Mouse (Mus musculus): ENCODE data around the gene Klk5.

DNA sequence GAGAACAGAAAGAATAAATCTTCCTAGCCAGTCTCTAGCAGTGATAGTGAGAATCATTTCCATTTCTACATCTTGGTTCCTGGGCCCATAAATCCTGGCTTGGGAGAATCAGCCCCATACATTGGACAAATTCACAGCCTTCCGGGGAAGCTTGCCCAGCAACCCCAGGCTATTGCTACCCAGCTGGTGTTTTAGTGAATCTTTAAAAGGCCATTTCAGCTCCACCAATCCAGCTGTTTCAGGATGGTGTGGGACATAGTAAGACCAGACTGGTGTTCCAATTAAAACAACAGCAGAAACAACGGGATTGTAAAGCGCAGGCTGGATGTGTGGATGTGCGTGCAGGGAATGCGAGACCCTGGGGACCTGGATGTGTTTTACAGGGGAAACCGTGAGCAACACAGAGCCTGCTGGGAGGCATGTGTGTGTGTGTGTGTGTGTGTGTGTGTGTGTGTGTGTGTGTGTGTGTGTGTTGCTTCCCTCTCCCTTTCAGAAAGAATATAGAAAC is 33.2 kb downstream of the Klk5 start:
- no peak for TF ChIP-seq GATA1 (IDR thresholded peaks at IDR 0.05; ENCODE audit: borderline replicate concordance, low read length)
- TF ChIP-seq FLI1 (IDR thresholded peaks at IDR 0.05; ENCODE audit: low read length) = no peak

Measured in megakaryocyte, embryonic 14.5 days (primary cell).